Mouse (Mus musculus): Measurements from ENCODE around the gene Tldc2. TPM values are rescaled to one million over a fixed set of nuclear protein-coding genes. Genes with fewer than 3 reads are reported as not detected.

The Tldc2 gene
- polyA plus RNA-seq, 1 experiment = 6.0 TPM

GRCm38 (mm10) chr2:157132086-157132485 lies 45.2 kb downstream of the Tldc2 start:
- DNase-seq = no peak
- H3K4me3 ChIP-seq (replicated peaks; ENCODE audit: insufficient read depth, low read depth, low read length) = no peak overlapping the region
- WGBS = 100% methylated on average over 1 of the region's 1 CpGs

DNA sequence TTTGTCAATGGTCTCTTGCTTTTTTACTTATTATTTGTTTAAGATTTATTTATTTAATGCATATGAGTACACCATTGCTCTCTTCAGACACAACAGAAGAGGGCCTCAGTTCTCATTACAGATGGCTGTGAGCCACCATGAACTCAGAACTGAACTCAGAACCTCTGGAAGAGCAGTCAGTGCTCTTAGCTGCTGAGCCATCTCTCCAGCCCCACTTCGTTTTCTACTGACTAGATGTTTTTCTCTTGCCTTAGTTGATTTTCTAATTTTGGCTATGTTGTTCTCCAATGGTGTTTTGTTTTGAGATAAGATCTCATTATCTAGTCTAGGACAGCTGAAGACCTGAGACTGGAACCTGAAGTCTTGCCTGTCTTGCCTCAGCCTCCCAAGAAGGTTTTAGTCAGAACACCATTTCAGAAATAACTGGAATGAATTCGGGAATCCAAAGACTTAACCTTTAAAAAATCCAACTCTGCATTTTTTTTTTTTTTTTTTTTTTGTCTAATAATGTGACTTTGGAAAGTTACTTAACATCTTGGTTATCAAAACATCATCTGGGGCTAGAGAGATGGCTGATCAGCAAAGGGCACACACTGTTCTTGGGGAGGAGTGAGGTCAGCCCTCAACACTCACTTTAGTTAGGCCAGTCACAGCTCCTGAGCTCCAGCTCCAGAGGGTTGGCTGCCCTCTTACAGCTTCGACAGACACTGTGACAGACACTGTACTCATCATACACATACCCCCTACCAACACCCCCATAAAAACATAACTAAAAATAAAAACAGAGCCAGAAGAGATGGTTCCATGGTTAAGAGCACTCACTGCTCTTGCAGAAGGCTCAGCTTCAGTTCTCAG lies 46.1 kb downstream of the Tldc2 start:
- Histone ChIP-seq H3K4me1 (ENCODE audit: control insufficient read depth, insufficient read depth, low read length) (no peaks in the 10 kb centered on the region), H3K27me3 (ENCODE audit: control insufficient read depth, insufficient read depth, low read length) (no peaks in the 10 kb centered on the region), H3K4me3 (replicated peaks; ENCODE audit: insufficient read depth, low read depth, low read length) (no peak overlapping the region), H3K27ac (ENCODE audit: insufficient read depth, low read length) (no peak overlapping the region)
- WGBS = 77% methylated on average over 3 of the region's 3 CpGs
- no peak for DNase-seq
- TF ChIP-seq CTCF (IDR thresholded peaks at IDR 0.05; ENCODE audit: borderline replicate concordance, insufficient read depth, low read depth, low read length) (no peak), POLR2A (IDR thresholded peaks at IDR 0.05; ENCODE audit: borderline replicate concordance, insufficient read depth, low read length) (no peak)

More at GRCm38 (mm10) chr2:157132086-157132485, 45.2 kb downstream of the Tldc2 start:
- no peak overlapping the region for H3K27ac ChIP-seq (ENCODE audit: insufficient read depth, low read length)
- H3K4me1 ChIP-seq (ENCODE audit: control insufficient read depth, insufficient read depth, low read length) = no peaks in the 10 kb centered on the region
- H3K27me3 ChIP-seq (ENCODE audit: control insufficient read depth, insufficient read depth, low read length) = no peaks in the 10 kb centered on the region
- TF ChIP-seq CTCF (IDR thresholded peaks at IDR 0.05; ENCODE audit: borderline replicate concordance, insufficient read depth, low read depth, low read length) = no peak
- TF ChIP-seq POLR2A (IDR thresholded peaks at IDR 0.05; ENCODE audit: borderline replicate concordance, insufficient read depth, low read length) = no peak

- DNase-seq = no peak
- H3K27ac ChIP-seq (ENCODE audit: insufficient read depth, low read length) = no peak overlapping the region
- WGBS = 44% methylated on average over 11 of the region's 11 CpGs
- no peak for TF ChIP-seq CTCF (IDR thresholded peaks at IDR 0.05; ENCODE audit: borderline replicate concordance, insufficient read depth, low read depth, low read length)
- TF ChIP-seq POLR2A (IDR thresholded peaks at IDR 0.05; ENCODE audit: borderline replicate concordance, insufficient read depth, low read length) = no peak
- no peaks in the 10 kb centered on the region for H3K4me1 ChIP-seq (ENCODE audit: control insufficient read depth, insufficient read depth, low read length)
- H3K4me3 ChIP-seq (replicated peaks; ENCODE audit: insufficient read depth, low read depth, low read length) = peak overlapping the region; percentile 86
- no peaks in the 10 kb centered on the region for H3K27me3 ChIP-seq (ENCODE audit: control insufficient read depth, insufficient read depth, low read length)
Observed at GRCm38 (mm10) chr2:157133769-157134478, 47.1 kb downstream of the Tldc2 start.

DNA sequence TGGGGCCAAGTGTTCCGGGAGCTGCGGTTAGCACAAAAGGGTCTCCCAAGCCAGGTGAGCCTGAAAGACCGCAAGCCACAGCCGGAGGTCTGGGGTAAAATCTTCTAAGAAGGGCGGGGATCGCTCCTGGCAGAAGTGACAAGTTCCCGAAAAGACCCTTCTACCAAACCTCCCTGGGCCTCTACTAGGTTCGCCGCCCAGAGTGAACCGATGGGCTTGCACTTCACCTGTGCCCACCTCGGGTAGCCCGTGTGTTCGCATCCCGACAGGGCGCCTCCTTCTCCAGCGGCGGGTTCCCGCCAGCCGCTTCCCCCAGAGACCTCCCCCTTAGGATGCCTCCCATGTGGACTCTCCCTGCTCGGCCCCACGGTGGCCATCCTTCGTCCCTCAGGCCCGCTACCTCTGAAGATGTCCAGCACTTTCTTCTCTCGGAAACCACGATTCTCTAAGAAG lies 47.6 kb downstream of the Tldc2 start:
- TF ChIP-seq CTCF (IDR thresholded peaks at IDR 0.05; ENCODE audit: borderline replicate concordance, insufficient read depth, low read depth, low read length) (no peak), POLR2A (IDR thresholded peaks at IDR 0.05; ENCODE audit: borderline replicate concordance, insufficient read depth, low read length) (no peak)
- Histone ChIP-seq H3K27ac (ENCODE audit: insufficient read depth, low read length) (no peak overlapping the region), H3K4me1 (ENCODE audit: control insufficient read depth, insufficient read depth, low read length) (no peaks in the 10 kb centered on the region), H3K27me3 (ENCODE audit: control insufficient read depth, insufficient read depth, low read length) (no peaks in the 10 kb centered on the region), H3K4me3 (replicated peaks; ENCODE audit: insufficient read depth, low read depth, low read length) (peak overlapping the region; percentile 86)
- DNase-seq = no peak
- 1% methylated on average over 25 of the region's 25 CpGs for whole genome bisulfite sequencing

DNA sequence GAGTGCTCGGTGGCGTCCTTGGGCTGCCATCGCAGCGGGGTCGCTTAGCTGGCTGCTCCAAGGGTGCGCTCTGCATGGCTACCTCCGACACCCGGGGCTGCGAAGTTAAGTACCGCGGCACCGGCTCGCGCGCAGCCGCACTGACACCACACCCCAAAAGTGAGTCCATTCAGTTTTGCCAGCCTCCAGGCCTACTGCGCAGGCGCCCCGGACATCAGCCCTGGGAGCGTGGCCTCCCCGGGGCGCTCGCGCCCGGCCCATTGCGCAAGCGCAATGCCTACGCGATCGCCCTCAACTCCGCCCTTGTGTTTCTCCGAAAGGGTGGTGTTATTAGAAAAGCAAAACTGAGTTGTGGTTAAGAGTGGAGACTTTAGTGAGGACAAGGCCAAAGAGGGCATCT lies 48.2 kb downstream of the Tldc2 start, which contains the start of gene Samhd1:
Gene Samhd1 (minus strand): TSS at position 252 of the 400 bp plus-strand sequence.
- Histone ChIP-seq H3K27ac (ENCODE audit: insufficient read depth, low read length) (no peak within 1 kb of the TSS), H3K27me3 (ENCODE audit: control insufficient read depth, insufficient read depth, low read length) (no peaks in the 10 kb centered on the region), H3K4me3 (replicated peaks; ENCODE audit: insufficient read depth, low read depth, low read length) (peak within 1 kb of the TSS; percentile 86), H3K4me1 (ENCODE audit: control insufficient read depth, insufficient read depth, low read length) (no peaks in the 10 kb centered on the region)
- TF ChIP-seq POLR2A (IDR thresholded peaks at IDR 0.05; ENCODE audit: borderline replicate concordance, insufficient read depth, low read length) = peak; percentile 46; the same call in 1 of the 2 replicates
- no peak for TF ChIP-seq CTCF (IDR thresholded peaks at IDR 0.05; ENCODE audit: borderline replicate concordance, insufficient read depth, low read depth, low read length)
- peak; percentile 93 to 95 for DNase-seq
- WGBS = 1% methylated on average over 32 of the region's 32 CpGs

DNA sequence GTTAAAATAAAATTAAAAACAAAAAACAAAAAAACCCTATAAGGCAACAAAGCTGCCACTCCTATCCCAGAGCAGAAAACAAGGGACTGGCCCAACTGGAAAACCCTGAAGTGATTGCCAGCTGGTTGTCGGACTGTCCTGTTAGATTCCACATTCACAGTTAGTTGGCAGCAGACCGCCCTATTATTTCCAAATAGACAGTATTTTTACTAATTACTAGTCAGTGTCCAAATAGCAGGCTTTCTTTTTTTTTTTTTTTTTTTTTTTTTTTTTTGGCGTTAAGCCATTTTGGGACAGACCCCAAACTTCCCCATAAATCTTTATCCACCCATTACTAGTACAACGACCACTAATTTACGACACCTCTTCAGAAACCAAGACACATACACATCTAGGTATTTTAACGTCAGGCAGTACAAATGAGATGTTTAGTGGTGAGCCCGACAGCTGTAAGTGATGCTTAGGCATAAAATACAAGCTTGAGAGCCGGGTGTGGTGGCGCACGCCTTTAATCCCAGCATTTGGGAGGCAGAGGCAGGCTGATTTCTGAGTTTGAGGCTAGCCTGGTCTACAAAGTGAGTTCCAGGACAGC lies 48.8 kb downstream of the Tldc2 start:
- TF ChIP-seq POLR2A (IDR thresholded peaks at IDR 0.05; ENCODE audit: borderline replicate concordance, insufficient read depth, low read length) (no peak), CTCF (IDR thresholded peaks at IDR 0.05; ENCODE audit: borderline replicate concordance, insufficient read depth, low read depth, low read length) (no peak)
- Histone ChIP-seq H3K27me3 (ENCODE audit: control insufficient read depth, insufficient read depth, low read length) (no peaks in the 10 kb centered on the region), H3K4me1 (ENCODE audit: control insufficient read depth, insufficient read depth, low read length) (no peaks in the 10 kb centered on the region), H3K27ac (ENCODE audit: insufficient read depth, low read length) (no peak overlapping the region), H3K4me3 (replicated peaks; ENCODE audit: insufficient read depth, low read depth, low read length) (peak overlapping the region; percentile 86)
- 70% methylated on average over 10 of the region's 10 CpGs for WGBS
- DNase-seq = peak; percentile 8 to 20

- TF ChIP-seq CTCF (IDR thresholded peaks at IDR 0.05; ENCODE audit: borderline replicate concordance, insufficient read depth, low read depth, low read length) (no peak), POLR2A (IDR thresholded peaks at IDR 0.05; ENCODE audit: borderline replicate concordance, insufficient read depth, low read length) (no peak)
- no peak for DNase-seq
- no peaks in the 10 kb centered on the region for H3K27me3 ChIP-seq (ENCODE audit: control insufficient read depth, insufficient read depth, low read length)
- no peak overlapping the region for H3K4me3 ChIP-seq (replicated peaks; ENCODE audit: insufficient read depth, low read depth, low read length)
- H3K4me1 ChIP-seq (ENCODE audit: control insufficient read depth, insufficient read depth, low read length) = no peaks in the 10 kb centered on the region
- 92% methylated on average over 4 of the region's 4 CpGs for WGBS
- H3K27ac ChIP-seq (ENCODE audit: insufficient read depth, low read length) = no peak overlapping the region
Observed at GRCm38 (mm10) chr2:157136176-157136575, 49.3 kb downstream of the Tldc2 start.
